Mouse (Mus musculus): ENCODE measurements around the gene Prim2.

DNA sequence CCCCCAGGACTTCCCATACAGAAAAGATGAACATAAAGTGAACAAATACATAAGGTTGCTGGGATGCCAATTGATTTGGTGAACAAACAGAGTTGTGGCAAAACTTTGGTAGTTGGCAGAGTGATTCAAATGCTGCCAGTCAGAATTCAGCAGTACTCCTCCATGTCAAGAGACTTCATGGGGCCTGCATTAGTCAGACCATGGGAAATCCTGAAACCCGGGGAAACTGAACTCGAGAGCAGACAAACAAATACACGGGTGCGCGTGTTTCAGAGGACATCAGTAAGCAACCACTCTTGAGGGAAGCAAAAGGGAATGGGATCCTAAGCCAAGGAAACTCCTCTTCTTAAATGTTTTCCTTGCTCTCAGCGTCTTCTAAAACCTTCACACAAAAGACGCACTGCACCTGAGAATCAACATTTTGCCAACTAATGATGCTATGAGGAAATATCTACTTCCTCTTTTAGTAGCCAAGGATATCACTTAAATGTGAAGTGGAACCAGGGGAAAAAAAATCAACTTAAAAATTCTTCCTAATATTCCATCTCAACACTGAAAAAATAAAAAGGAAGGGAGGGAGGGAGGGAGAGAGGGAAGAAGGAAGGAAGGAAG, 77.5 kb downstream of the Prim2 start:
- TF ChIP-seq CTCF (IDR thresholded peaks at IDR 0.05; ENCODE audit: borderline replicate concordance, insufficient read depth, low read length): no peak
- TF ChIP-seq POLR2A (IDR thresholded peaks at IDR 0.05; ENCODE audit: low read depth, low read length): no peak
